Mouse (Mus musculus) urinary bladder, postnatal 4 days (tissue): ENCODE measurements around the gene Pnpla6.

Experiments
- DNase-seq, 2 experiments: peaks; one replicate each; pipeline ENCODE4 v3.0.0; 2021 to 2022; ENCODE audit warnings: low spot score in 2 of 2

The Pnpla6 gene

GRCm38 (mm10) chr8:3515260-3515671 lies at the start of gene Pnpla6:
Pnpla6 (plus strand) TSS chr8:3515384.
- peak; percentile 78 to 89 for DNase-seq

- peak; percentile 92 to 99 for DNase-seq
Observed at GRCm38 (mm10) chr8:3467006-3467885, 47.9 kb upstream of the Pnpla6 start, which contains the start of gene Pex11g. Pex11g (minus strand) TSS chr8:3467680.

- DNase-seq: no peak
Observed at GRCm38 (mm10) chr8:3467886-3468545, 47.2 kb upstream of the Pnpla6 start.

GRCm38 (mm10) chr8:3468838-3469237 lies 46.3 kb upstream of the Pnpla6 start:
- no peak for DNase-seq

GRCm38 (mm10) chr8:3470562-3470961 lies 44.6 kb upstream of the Pnpla6 start, which contains the start of gene Tex45:
Tex45 (plus strand) TSS chr8:3470862.
- DNase-seq: no peak

- DNase-seq: no peak
Observed at GRCm38 (mm10) chr8:3475715-3476429, 39.3 kb upstream of the Pnpla6 start.

GRCm38 (mm10) chr8:3480221-3480785 lies 34.9 kb upstream of the Pnpla6 start:
- no peak for DNase-seq

- no peak for DNase-seq
Observed at GRCm38 (mm10) chr8:3481605-3482004, 33.6 kb upstream of the Pnpla6 start.

- no peak for DNase-seq
Observed at GRCm38 (mm10) chr8:3482240-3482740, 32.9 kb upstream of the Pnpla6 start.

GRCm38 (mm10) chr8:3483546-3483945 lies 31.6 kb upstream of the Pnpla6 start:
- DNase-seq: no peak

- no peak for DNase-seq
Observed at GRCm38 (mm10) chr8:3485192-3485591, 30.0 kb upstream of the Pnpla6 start.

- DNase-seq: peak; percentile 75 to 77
Observed at GRCm38 (mm10) chr8:3492901-3493844, 22.0 kb upstream of the Pnpla6 start, which contains the start of gene Zfp358. Zfp358 (plus strand) TSS chr8:3493138.

GRCm38 (mm10) chr8:3493845-3494208 lies 21.4 kb upstream of the Pnpla6 start:
- DNase-seq: no peak

GRCm38 (mm10) chr8:3495578-3496427 lies 19.4 kb upstream of the Pnpla6 start:
- DNase-seq: no peak

GRCm38 (mm10) chr8:3496428-3496748 lies 18.8 kb upstream of the Pnpla6 start:
- DNase-seq: no peak

GRCm38 (mm10) chr8:3498583-3498982 lies 16.6 kb upstream of the Pnpla6 start:
- DNase-seq: no peak

GRCm38 (mm10) chr8:3499751-3500150 lies 15.4 kb upstream of the Pnpla6 start:
- DNase-seq: no peak

GRCm38 (mm10) chr8:3500235-3501090 lies 14.7 kb upstream of the Pnpla6 start, which contains the start of gene Mcoln1:
Mcoln1 (plus strand) TSS chr8:3500457.
- peak; percentile 96 to 98 for DNase-seq

- no peak for DNase-seq
Observed at GRCm38 (mm10) chr8:3502217-3502616, 13.0 kb upstream of the Pnpla6 start.
